Mouse (Mus musculus) stomach, embryonic 14.5 days (tissue): Measurements from ENCODE around the gene Pawr. TPM values are rescaled to one million over a fixed set of nuclear protein-coding genes. Genes with fewer than 3 reads are reported as not detected.

Experiments used
- ATAC-seq: fragments of 200-750 bp; cut with Nextera tagmentation; 2 replicates; pipeline ENCODE4 v1.8.0; 2017; ENCODE audit warnings: low read depth, moderate TSS enrichment; ENCODE audit not compliant: insufficient number of reproducible peaks, insufficient read depth, low FRiP score
- H3K27ac ChIP-seq: fragments of 300-500 bp; sonication (generic); 2 replicates; pipeline ENCODE4 v1.5.1; 2014; ENCODE audit warnings: mild to moderate bottlenecking, low read length, moderate library complexity, mixed read lengths
- H3K27me3 ChIP-seq: fragments of 300-500 bp; sonication (generic); 2 replicates; pipeline ENCODE4 v1.6.1; 2014; ENCODE audit warnings: low read length, control low read depth, mixed read lengths; ENCODE audit not compliant: control insufficient read depth, insufficient read depth
- H3K36me3 ChIP-seq: fragments of 300-500 bp; sonication (generic); 2 replicates; pipeline ENCODE4 v1.6.1; 2014; ENCODE audit warnings: mild to moderate bottlenecking, control low read depth, low read length, moderate library complexity, mixed read lengths; ENCODE audit not compliant: control insufficient read depth, insufficient read depth
- H3K4me1 ChIP-seq: fragments of 300-500 bp; sonication (generic); 2 replicates; pipeline ENCODE4 v1.6.1; 2014; ENCODE audit warnings: low read length, control low read depth, mixed read lengths; ENCODE audit not compliant: control insufficient read depth, insufficient read depth
- H3K4me2 ChIP-seq: fragments of 300-500 bp; sonication (generic); replicated peaks from 2 replicates; pipeline ENCODE4 v1.6.1; 2014; ENCODE audit warnings: low read depth, low read length, control low read depth
- H3K4me3 ChIP-seq: fragments of 300-500 bp; sonication (generic); 2 replicates; pipeline ENCODE4 v1.5.1; 2014; ENCODE audit warnings: low read depth, low read length, control low read depth
- H3K9ac ChIP-seq: fragments of 300-500 bp; sonication (generic); replicated peaks from 2 replicates; pipeline ENCODE4 v1.6.1; 2014; ENCODE audit warnings: low read depth, mild to moderate bottlenecking, control low read depth, low read length, moderate library complexity, mixed read lengths
- H3K9me3 ChIP-seq: fragments of 300-500 bp; sonication (generic); 2 replicates; pipeline ENCODE4 v1.6.1; 2016; ENCODE audit warnings: low read depth, low read length, control low read depth; ENCODE audit not compliant: control insufficient read depth
- WGBS: fragments of 180-500 bp; shearing (Covaris S2); extraction: QIAGEN DNeasy Blood & Tissue Kit; methylation state at CpG from one replicate; pipeline ENCODE4 v1.1.7; 2014; 5-methylcytosine and 5-hydroxymethylcytosine counted together
- polyA plus RNA-seq: library from polyadenylated mRNA; unstranded; fragments of >200 nt; fragmentation: Nextera tagmentation; extraction: Ambion mirVana; gene quantifications from 2 replicates; pipeline ENCODE4 v1.2.1, GENCODE M21; 2014

The Pawr gene
- polyA plus RNA-seq, 1 experiment from 2014 or later = 13.5 TPM

GRCm38 (mm10) chr10:108364946-108365719 lies 33.2 kb downstream of the Pawr start:
- no peak for ATAC-seq
- peaks cover 6% of the 10 kb centered on the region; the same call in 1 of the 2 replicates for H3K9me3 ChIP-seq
- H3K4me3 ChIP-seq = no peak overlapping the region
- 92% methylated on average over 26 of the region's 26 CpGs for WGBS
- no peaks in the 10 kb centered on the region for H3K36me3 ChIP-seq
- H3K9ac ChIP-seq = no peak overlapping the region
- no peak overlapping the region for H3K27ac ChIP-seq
- no peak overlapping the region for H3K4me2 ChIP-seq
- H3K4me1 ChIP-seq = 0 out of 2 replicates have a peak, but pooled peaks cover 6% of the 10 kb centered on the region
- no peaks in the 10 kb centered on the region for H3K27me3 ChIP-seq

GRCm38 (mm10) chr10:108366251-108366650 lies 34.3 kb downstream of the Pawr start:
- no peak overlapping the region for H3K27ac ChIP-seq
- peaks cover 6% of the 10 kb centered on the region; the same call in 1 of the 2 replicates for H3K9me3 ChIP-seq
- H3K4me1 ChIP-seq = 0 out of 2 replicates have a peak, but pooled peaks cover 6% of the 10 kb centered on the region
- no peak overlapping the region for H3K4me3 ChIP-seq
- 97% methylated on average over 5 of the region's 5 CpGs for WGBS
- H3K36me3 ChIP-seq = no peaks in the 10 kb centered on the region
- no peaks in the 10 kb centered on the region for H3K27me3 ChIP-seq
- no peak overlapping the region for H3K4me2 ChIP-seq
- H3K9ac ChIP-seq = no peak overlapping the region
- ATAC-seq = no peak

DNA sequence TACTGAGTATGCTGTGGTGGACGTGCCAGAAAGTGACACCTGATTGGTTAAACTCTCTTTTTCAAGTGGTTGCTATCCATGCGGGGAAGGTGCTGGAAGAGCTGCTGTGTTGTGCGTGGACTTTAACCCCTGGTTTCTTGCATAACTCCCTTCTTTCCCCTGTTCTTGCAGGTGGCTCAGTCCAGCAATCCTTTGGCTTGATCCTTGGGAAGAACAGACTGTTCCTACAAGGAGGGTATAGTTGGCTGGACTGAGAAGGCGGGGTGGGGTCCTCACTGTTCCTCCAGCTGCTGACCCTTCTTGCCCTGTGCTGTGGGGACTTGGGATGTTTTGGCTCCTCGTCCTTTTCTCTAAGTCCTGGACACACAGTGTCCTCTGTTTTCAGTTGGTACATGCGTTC lies 36.4 kb downstream of the Pawr start:
- no peaks in the 10 kb centered on the region for H3K36me3 ChIP-seq
- H3K4me1 ChIP-seq = no peaks in the 10 kb centered on the region
- H3K9ac ChIP-seq = no peak overlapping the region
- H3K27me3 ChIP-seq = no peaks in the 10 kb centered on the region
- no peak overlapping the region for H3K4me3 ChIP-seq
- no peak overlapping the region for H3K27ac ChIP-seq
- peaks cover 6% of the 10 kb centered on the region; the same call in 1 of the 2 replicates for H3K9me3 ChIP-seq
- ATAC-seq = no peak
- 74% methylated on average over 6 of the region's 6 CpGs for WGBS
- H3K4me2 ChIP-seq = no peak overlapping the region

DNA sequence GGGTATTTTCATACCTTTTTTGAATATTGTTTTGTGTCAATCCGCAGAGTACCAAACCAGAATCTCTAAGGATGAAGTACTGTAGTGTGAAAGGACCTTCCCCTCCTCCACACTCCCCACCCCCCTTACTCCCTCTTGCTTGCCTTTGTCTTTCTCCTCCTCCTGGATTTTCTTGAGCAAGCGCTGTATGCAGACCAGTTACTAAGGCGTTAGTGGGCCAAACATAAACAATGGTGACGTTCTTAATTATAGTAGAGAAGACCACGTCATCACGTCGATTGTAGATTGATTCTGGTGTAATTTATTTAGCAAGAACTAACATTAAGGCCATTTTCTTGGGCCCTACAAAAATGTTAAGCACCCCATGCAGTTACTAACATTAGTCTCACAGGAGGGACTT lies 40.3 kb downstream of the Pawr start:
- Histone ChIP-seq H3K27ac (no peak overlapping the region), H3K9ac (no peak overlapping the region), H3K36me3 (no peaks in the 10 kb centered on the region), H3K4me1 (no peaks in the 10 kb centered on the region), H3K4me3 (no peak overlapping the region), H3K27me3 (no peaks in the 10 kb centered on the region), H3K4me2 (no peak overlapping the region), H3K9me3 (no peaks in the 10 kb centered on the region)
- 44% methylated on average over 7 of the region's 7 CpGs for WGBS
- ATAC-seq = no peak

DNA sequence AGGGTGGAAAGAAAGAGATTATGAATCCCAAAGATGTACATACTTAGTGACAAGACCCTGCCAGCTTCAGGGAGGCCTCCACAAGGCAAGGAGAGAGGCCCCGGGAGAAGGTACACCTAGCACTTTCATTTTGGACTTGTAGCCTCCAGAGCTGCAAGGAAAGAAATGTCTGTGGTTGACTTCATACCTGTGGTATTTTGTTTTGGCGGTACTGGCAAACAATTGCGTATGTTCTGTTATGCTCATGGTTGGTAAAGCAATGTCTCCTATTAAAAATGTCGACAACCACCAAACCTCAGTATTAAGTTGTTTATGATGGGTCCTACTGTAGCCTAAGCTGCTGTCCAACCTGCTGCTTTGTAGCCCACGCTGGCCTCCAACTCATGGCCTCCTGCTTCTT lies 40.9 kb downstream of the Pawr start:
- 91% methylated on average over 5 of the region's 5 CpGs for WGBS
- ATAC-seq = no peak

DNA sequence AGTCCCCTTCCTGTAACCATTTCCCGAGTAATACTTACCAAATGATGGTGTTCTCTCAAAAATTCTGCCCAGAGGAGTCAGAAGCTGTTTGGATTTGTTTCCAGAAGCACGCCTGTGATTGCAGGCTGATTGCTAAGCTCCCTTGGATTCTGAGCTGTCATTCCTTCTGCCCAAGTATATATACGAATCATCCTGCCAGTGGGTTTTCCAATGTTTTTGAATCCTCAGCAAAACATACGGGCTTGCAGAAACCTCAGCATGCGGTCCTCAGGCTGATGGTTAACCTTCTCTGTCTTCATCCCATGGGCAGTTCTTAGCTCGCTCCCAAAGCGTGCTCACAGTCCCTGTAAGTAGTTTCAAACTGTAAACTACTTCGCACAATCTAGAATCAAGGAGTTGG lies 43.9 kb downstream of the Pawr start:
- WGBS = 94% methylated on average over 8 of the region's 8 CpGs
- no peaks in the 10 kb centered on the region for H3K36me3 ChIP-seq
- H3K27me3 ChIP-seq = no peaks in the 10 kb centered on the region
- H3K4me3 ChIP-seq = no peak overlapping the region
- ATAC-seq = no peak
- H3K9me3 ChIP-seq = no peaks in the 10 kb centered on the region
- no peak overlapping the region for H3K27ac ChIP-seq
- H3K4me1 ChIP-seq = no peaks in the 10 kb centered on the region
- no peak overlapping the region for H3K4me2 ChIP-seq
- no peak overlapping the region for H3K9ac ChIP-seq

More for the DNA sequence above, 40.9 kb downstream of the Pawr start:
- no peaks in the 10 kb centered on the region for H3K36me3 ChIP-seq
- H3K4me1 ChIP-seq = no peaks in the 10 kb centered on the region
- H3K9ac ChIP-seq = no peak overlapping the region
- H3K4me3 ChIP-seq = no peak overlapping the region
- H3K9me3 ChIP-seq = no peaks in the 10 kb centered on the region
- H3K27me3 ChIP-seq = no peaks in the 10 kb centered on the region
- no peak overlapping the region for H3K27ac ChIP-seq
- no peak overlapping the region for H3K4me2 ChIP-seq

DNA sequence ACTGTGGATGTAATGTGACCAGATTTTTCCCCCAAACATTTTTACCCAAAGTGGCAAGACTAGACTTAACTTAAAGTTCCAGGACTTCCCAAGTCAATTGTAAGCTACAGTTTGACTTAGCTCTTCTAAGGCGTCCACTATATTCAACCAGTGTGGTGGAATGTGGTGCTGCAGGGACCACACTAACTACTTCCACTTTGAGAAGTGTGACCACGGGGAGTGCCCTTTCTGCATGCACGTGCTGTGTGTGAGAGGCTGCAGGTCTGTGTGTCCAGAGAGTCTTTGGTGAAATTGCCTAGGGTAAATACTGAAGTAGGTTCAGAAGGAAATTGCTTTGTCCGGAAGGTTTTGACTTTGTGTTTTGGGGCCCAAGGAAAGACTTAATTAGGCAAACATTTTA lies 44.4 kb downstream of the Pawr start:
- no peaks in the 10 kb centered on the region for H3K27me3 ChIP-seq
- H3K27ac ChIP-seq = no peak overlapping the region
- H3K36me3 ChIP-seq = no peaks in the 10 kb centered on the region
- 78% methylated on average over 4 of the region's 4 CpGs for WGBS
- H3K4me1 ChIP-seq = no peaks in the 10 kb centered on the region
- H3K4me3 ChIP-seq = no peak overlapping the region
- ATAC-seq = no peak
- H3K4me2 ChIP-seq = no peak overlapping the region
- H3K9ac ChIP-seq = no peak overlapping the region
- no peaks in the 10 kb centered on the region for H3K9me3 ChIP-seq

GRCm38 (mm10) chr10:108377369-108377768 lies 45.4 kb downstream of the Pawr start:
- Histone ChIP-seq H3K9me3 (no peaks in the 10 kb centered on the region), H3K36me3 (no peaks in the 10 kb centered on the region), H3K4me3 (no peak overlapping the region), H3K4me2 (no peak overlapping the region), H3K4me1 (no peaks in the 10 kb centered on the region), H3K27ac (no peak overlapping the region), H3K9ac (no peak overlapping the region), H3K27me3 (no peaks in the 10 kb centered on the region)
- WGBS = 89% methylated on average over 7 of the region's 7 CpGs
- ATAC-seq = no peak

DNA sequence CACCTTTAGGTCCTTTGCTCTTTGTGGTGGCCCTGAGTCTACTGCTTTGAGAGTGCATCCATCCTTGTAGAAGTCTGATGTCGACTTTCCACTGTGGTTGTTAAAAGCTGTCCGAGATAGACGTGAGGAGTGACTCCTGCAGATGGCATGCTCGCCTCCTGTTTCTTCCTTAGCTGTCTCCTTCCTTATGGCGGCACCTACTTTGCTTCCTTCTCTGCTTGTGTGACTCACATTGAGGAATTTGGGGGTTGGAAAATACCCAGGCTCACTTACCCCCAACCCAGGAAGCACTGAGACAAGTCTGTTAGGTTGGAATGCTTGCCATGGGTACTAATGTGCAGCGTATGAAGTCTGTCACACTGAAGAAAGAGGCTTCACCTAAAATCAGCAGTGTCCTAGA lies 46.1 kb downstream of the Pawr start:
- H3K4me3 ChIP-seq = no peak overlapping the region
- no peaks in the 10 kb centered on the region for H3K4me1 ChIP-seq
- no peaks in the 10 kb centered on the region for H3K27me3 ChIP-seq
- WGBS = 79% methylated on average over 6 of the region's 6 CpGs
- H3K9ac ChIP-seq = no peak overlapping the region
- no peaks in the 10 kb centered on the region; the same call in 1 of the 2 replicates for H3K36me3 ChIP-seq
- H3K27ac ChIP-seq = no peak overlapping the region
- ATAC-seq = no peak
- H3K9me3 ChIP-seq = no peaks in the 10 kb centered on the region
- H3K4me2 ChIP-seq = no peak overlapping the region
